Mouse (Mus musculus): Measurements from ENCODE around the gene Mrtfa. TPM values are rescaled to one million over a fixed set of nuclear protein-coding genes. Genes with fewer than 3 reads are reported as not detected.

Mrtfa gene
- polyA plus RNA-seq, 1 experiment from 2014 or later = 15.5 TPM

DNA sequence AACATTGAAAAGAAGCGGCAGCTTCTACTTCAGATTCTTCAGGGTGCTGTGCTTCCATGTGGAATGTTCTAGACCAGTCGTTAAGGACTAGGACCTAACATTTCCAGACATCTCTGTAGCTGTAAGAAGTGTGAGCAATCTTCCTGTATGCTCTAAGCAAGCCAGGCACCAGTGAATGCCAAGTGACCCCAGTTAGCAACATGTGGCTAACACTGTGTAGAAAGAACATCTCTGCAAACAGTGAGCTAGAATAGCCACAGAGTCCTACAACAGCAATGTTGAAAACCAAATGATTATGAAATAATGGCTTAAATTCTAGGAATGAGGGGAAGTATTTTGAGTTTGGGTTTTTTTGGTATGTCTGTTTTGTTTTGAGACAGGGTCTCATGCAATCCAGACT, 66.3 kb downstream of the Mrtfa start:
- Histone ChIP-seq H3K27me3 (ENCODE audit: control insufficient read depth, insufficient read depth, low read length) (no peaks in the 10 kb centered on the region), H3K9me3 (replicated peaks; ENCODE audit: control insufficient read depth, low read length) (no peaks in the 10 kb centered on the region), H3K36me3 (replicated peaks; ENCODE audit: control insufficient read depth, insufficient read depth, low read depth, low read length) (no peaks in the 10 kb centered on the region), H3K4me3 (ENCODE audit: low read depth, low read length) (no peak overlapping the region), H3K4me2 (ENCODE audit: low read depth, low read length) (no peak overlapping the region), H3K4me1 (ENCODE audit: control insufficient read depth, insufficient read depth, low read length) (no peaks in the 10 kb centered on the region), H3K27ac (replicated peaks; ENCODE audit: low read depth, low read length) (no peak overlapping the region), H3K9ac (replicated peaks; ENCODE audit: low read length) (no peak overlapping the region)
- ATAC-seq (replicated peaks; ENCODE audit: insufficient number of reproducible peaks, low FRiP score, low TSS enrichment, low read depth) (no peak), DNase-seq (ENCODE audit: low spot score) (no peak)
- 97% methylated on average over 2 of the region's 2 CpGs for WGBS

DNA sequence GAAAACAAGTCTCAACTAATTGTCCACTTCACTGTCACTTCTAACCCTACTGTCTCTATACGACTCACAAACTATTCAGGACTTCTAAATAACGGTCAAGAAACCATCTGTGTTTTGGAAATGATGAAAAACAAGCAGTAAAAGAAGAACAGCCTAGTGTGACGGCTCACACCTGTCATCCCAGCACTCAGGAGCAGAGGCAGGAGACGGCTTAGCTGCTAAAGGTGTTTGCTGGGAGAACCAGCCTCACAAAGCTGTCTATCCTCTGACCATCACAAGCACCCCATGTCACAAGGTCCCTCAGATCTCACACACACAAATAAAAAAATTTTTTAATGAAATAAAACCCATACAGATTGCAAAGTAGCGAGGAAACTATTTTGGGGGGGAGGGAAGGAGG, 67.4 kb downstream of the Mrtfa start:
- Histone ChIP-seq H3K27ac (replicated peaks; ENCODE audit: low read depth, low read length) (no peak overlapping the region), H3K4me2 (ENCODE audit: low read depth, low read length) (no peak overlapping the region), H3K36me3 (replicated peaks; ENCODE audit: control insufficient read depth, insufficient read depth, low read depth, low read length) (no peaks in the 10 kb centered on the region), H3K9ac (replicated peaks; ENCODE audit: low read length) (no peak overlapping the region), H3K4me1 (ENCODE audit: control insufficient read depth, insufficient read depth, low read length) (no peaks in the 10 kb centered on the region), H3K9me3 (replicated peaks; ENCODE audit: control insufficient read depth, low read length) (no peaks in the 10 kb centered on the region), H3K4me3 (ENCODE audit: low read depth, low read length) (no peak overlapping the region), H3K27me3 (ENCODE audit: control insufficient read depth, insufficient read depth, low read length) (no peaks in the 10 kb centered on the region)
- ATAC-seq (replicated peaks; ENCODE audit: insufficient number of reproducible peaks, low FRiP score, low TSS enrichment, low read depth) (no peak), DNase-seq (ENCODE audit: low spot score) (no peak)
- 83% methylated on average over 5 of the region's 5 CpGs for WGBS

DNA sequence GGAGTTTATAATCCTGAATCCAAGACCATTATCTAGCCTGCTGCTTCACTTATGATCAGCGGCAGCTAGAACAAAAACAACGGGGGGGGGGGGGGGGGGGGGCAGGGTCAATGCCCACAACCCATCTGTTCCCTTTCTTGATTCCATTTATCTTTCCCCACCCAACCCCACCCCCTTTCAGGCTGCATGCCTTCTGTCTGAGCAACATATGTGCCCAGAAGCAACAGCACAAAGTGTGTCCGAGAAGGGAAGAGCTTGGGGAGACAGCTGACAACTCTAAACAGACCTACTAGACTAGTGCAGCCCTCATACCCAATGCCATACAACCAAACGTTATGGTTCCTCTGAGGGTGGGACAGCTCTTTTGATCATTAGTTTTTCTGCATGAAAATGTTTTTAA, 68.0 kb downstream of the Mrtfa start:
- Histone ChIP-seq H3K9ac (replicated peaks; ENCODE audit: low read length) (no peak overlapping the region), H3K9me3 (replicated peaks; ENCODE audit: control insufficient read depth, low read length) (no peaks in the 10 kb centered on the region), H3K36me3 (replicated peaks; ENCODE audit: control insufficient read depth, insufficient read depth, low read depth, low read length) (no peaks in the 10 kb centered on the region), H3K4me2 (ENCODE audit: low read depth, low read length) (no peak overlapping the region), H3K4me3 (ENCODE audit: low read depth, low read length) (no peak overlapping the region), H3K4me1 (ENCODE audit: control insufficient read depth, insufficient read depth, low read length) (no peaks in the 10 kb centered on the region), H3K27me3 (ENCODE audit: control insufficient read depth, insufficient read depth, low read length) (no peaks in the 10 kb centered on the region), H3K27ac (replicated peaks; ENCODE audit: low read depth, low read length) (no peak overlapping the region)
- DNase-seq (ENCODE audit: low spot score) (no peak), ATAC-seq (replicated peaks; ENCODE audit: insufficient number of reproducible peaks, low FRiP score, low TSS enrichment, low read depth) (no peak)
- 55% methylated on average over 4 of the region's 4 CpGs for WGBS

DNA sequence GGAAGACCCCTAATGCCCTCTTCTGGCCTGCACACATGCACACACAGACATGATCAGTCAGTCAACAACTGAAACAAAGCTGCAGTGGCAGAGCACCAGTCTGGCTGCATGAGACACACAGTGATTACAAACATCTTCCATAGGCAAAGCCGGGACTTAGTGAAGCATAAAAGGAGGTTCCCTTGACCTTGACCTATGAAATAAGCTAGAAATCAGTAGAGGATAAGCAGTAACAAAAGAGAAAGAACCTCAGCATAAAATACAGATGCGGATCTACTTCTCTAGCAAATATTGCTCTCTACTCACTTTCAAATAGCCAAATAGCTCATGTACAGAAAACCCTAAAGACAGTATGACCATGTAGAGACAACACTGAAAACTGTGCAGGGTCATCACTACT, 68.5 kb downstream of the Mrtfa start:
- Histone ChIP-seq H3K27ac (replicated peaks; ENCODE audit: low read depth, low read length) (no peak overlapping the region), H3K4me2 (ENCODE audit: low read depth, low read length) (no peak overlapping the region), H3K27me3 (ENCODE audit: control insufficient read depth, insufficient read depth, low read length) (no peaks in the 10 kb centered on the region), H3K36me3 (replicated peaks; ENCODE audit: control insufficient read depth, insufficient read depth, low read depth, low read length) (no peaks in the 10 kb centered on the region), H3K4me3 (ENCODE audit: low read depth, low read length) (no peak overlapping the region), H3K4me1 (ENCODE audit: control insufficient read depth, insufficient read depth, low read length) (no peaks in the 10 kb centered on the region), H3K9ac (replicated peaks; ENCODE audit: low read length) (no peak overlapping the region), H3K9me3 (replicated peaks; ENCODE audit: control insufficient read depth, low read length) (no peaks in the 10 kb centered on the region)
- ATAC-seq (replicated peaks; ENCODE audit: insufficient number of reproducible peaks, low FRiP score, low TSS enrichment, low read depth) (no peak), DNase-seq (ENCODE audit: low spot score) (no peak)
- 85% methylated on average over 2 of the region's 2 CpGs for WGBS

DNA sequence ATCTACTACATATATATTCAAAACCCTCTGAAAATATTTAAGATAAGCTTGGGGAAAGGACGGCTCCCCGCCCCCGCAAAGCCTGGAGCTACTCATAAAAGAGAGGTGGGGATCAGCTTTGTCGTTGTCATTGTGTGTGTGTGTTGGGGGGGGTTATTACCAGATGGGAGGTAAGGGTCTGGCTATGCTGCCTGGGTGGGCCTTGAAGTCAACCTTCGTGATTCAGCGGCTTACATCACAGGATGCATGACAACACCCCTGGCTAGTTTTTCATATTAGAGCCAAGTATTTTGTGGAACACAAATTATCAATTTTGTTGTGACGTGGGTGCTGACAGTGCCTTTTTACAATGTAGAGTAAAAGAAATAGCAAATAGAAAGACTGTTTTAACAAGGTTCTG, 69.6 kb downstream of the Mrtfa start:
- H3K9ac ChIP-seq (replicated peaks; ENCODE audit: low read length) = no peak overlapping the region
- DNase-seq (ENCODE audit: low spot score) (no peak), ATAC-seq (replicated peaks; ENCODE audit: insufficient number of reproducible peaks, low FRiP score, low TSS enrichment, low read depth) (no peak)
- no peak overlapping the region for H3K4me3 ChIP-seq (ENCODE audit: low read depth, low read length)
- H3K4me2 ChIP-seq (ENCODE audit: low read depth, low read length) = no peak overlapping the region
- H3K27ac ChIP-seq (replicated peaks; ENCODE audit: low read depth, low read length) = no peak overlapping the region
- no peaks in the 10 kb centered on the region for H3K9me3 ChIP-seq (replicated peaks; ENCODE audit: control insufficient read depth, low read length)
- 85% methylated on average over 7 of the region's 7 CpGs for WGBS
- H3K27me3 ChIP-seq (ENCODE audit: control insufficient read depth, insufficient read depth, low read length) = no peaks in the 10 kb centered on the region
- no peaks in the 10 kb centered on the region; the same call in 1 of the 2 replicates for H3K36me3 ChIP-seq (replicated peaks; ENCODE audit: control insufficient read depth, insufficient read depth, low read depth, low read length)
- H3K4me1 ChIP-seq (ENCODE audit: control insufficient read depth, insufficient read depth, low read length) = no peaks in the 10 kb centered on the region

DNA sequence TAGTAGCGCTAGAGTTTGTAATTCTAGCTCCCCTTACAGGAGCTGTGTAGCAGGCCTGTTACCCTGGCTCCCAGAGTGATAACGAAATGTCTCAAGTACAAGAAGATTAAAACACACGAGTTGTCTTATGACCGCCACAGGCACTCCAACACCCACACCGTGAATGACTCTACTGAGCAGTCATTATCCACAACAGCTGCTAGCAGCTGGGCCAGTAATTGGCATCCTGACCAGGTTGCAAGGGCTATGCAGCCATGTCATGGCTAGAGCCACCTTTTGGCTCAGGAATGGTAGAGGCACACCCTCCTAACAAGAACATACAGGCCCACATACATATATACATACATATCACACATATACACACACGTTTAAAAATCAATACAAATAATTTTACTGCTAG, 70.4 kb downstream of the Mrtfa start:
- Histone ChIP-seq H3K27me3 (ENCODE audit: control insufficient read depth, insufficient read depth, low read length) (no peaks in the 10 kb centered on the region), H3K4me2 (ENCODE audit: low read depth, low read length) (no peak overlapping the region), H3K4me1 (ENCODE audit: control insufficient read depth, insufficient read depth, low read length) (no peaks in the 10 kb centered on the region), H3K9ac (replicated peaks; ENCODE audit: low read length) (no peak overlapping the region), H3K27ac (replicated peaks; ENCODE audit: low read depth, low read length) (no peak overlapping the region), H3K9me3 (replicated peaks; ENCODE audit: control insufficient read depth, low read length) (no peaks in the 10 kb centered on the region), H3K4me3 (ENCODE audit: low read depth, low read length) (no peak overlapping the region), H3K36me3 (replicated peaks; ENCODE audit: control insufficient read depth, insufficient read depth, low read depth, low read length) (no peaks in the 10 kb centered on the region; the same call in 1 of the 2 replicates)
- ATAC-seq (replicated peaks; ENCODE audit: insufficient number of reproducible peaks, low FRiP score, low TSS enrichment, low read depth) (no peak), DNase-seq (ENCODE audit: low spot score) (no peak)
- WGBS = 81% methylated on average over 6 of the region's 6 CpGs

DNA sequence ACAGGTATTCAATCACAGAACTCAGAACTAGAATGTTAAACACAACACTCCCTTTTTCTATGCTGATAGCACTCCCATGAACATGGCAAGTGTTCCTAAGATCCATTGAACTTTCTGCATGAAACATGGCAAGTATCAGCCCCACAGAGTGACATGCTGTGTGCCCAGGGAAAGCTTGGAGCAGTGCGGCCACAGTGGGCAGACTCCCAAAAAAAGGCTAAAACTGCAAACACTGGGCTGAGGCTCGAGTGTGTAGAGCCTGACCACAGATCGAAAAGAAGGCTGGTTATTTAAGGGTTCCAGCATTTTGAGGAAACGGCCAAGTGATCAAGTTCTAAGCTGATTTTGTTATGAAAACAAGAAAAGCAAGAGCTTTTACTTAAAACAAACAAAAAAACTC, 72.3 kb downstream of the Mrtfa start:
- no peaks in the 10 kb centered on the region for H3K9me3 ChIP-seq (replicated peaks; ENCODE audit: control insufficient read depth, low read length)
- no peaks in the 10 kb centered on the region; the same call in 1 of the 2 replicates for H3K36me3 ChIP-seq (replicated peaks; ENCODE audit: control insufficient read depth, insufficient read depth, low read depth, low read length)
- H3K27me3 ChIP-seq (ENCODE audit: control insufficient read depth, insufficient read depth, low read length) = no peaks in the 10 kb centered on the region
- DNase-seq (ENCODE audit: low spot score) (no peak), ATAC-seq (replicated peaks; ENCODE audit: insufficient number of reproducible peaks, low FRiP score, low TSS enrichment, low read depth) (no peak)
- H3K4me2 ChIP-seq (ENCODE audit: low read depth, low read length) = no peak overlapping the region
- no peak overlapping the region for H3K9ac ChIP-seq (replicated peaks; ENCODE audit: low read length)
- H3K4me1 ChIP-seq (ENCODE audit: control insufficient read depth, insufficient read depth, low read length) = no peaks in the 10 kb centered on the region
- H3K4me3 ChIP-seq (ENCODE audit: low read depth, low read length) = no peak overlapping the region
- H3K27ac ChIP-seq (replicated peaks; ENCODE audit: low read depth, low read length) = no peak overlapping the region
- 84% methylated on average over 4 of the region's 4 CpGs for WGBS

DNA sequence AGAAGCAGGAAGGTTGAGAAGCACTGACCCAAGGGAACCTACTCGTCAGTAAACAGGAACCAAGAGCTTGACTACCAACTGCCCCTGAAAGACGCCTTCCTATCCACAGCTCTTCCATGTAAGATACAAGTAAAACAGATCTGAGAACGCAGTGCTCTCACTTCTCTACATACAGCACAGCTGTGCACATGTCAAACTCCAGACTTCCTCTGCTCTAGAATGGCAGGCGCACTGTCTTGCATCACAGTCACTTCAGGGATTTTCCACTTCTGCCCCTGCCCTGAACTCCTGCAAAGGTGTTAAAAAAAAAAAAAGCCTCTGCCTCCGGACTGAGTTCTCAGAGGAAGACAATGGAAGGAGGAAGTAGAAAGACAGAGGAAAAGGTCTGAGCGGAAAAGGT, 78.0 kb downstream of the Mrtfa start:
- Histone ChIP-seq H3K4me1 (ENCODE audit: control insufficient read depth, insufficient read depth, low read length) (no peaks in the 10 kb centered on the region), H3K27me3 (ENCODE audit: control insufficient read depth, insufficient read depth, low read length) (no peaks in the 10 kb centered on the region), H3K9me3 (replicated peaks; ENCODE audit: control insufficient read depth, low read length) (no peaks in the 10 kb centered on the region), H3K9ac (replicated peaks; ENCODE audit: low read length) (no peak overlapping the region), H3K4me3 (ENCODE audit: low read depth, low read length) (no peak overlapping the region), H3K4me2 (ENCODE audit: low read depth, low read length) (no peak overlapping the region), H3K36me3 (replicated peaks; ENCODE audit: control insufficient read depth, insufficient read depth, low read depth, low read length) (no peaks in the 10 kb centered on the region; the same call in 1 of the 2 replicates), H3K27ac (replicated peaks; ENCODE audit: low read depth, low read length) (no peak overlapping the region)
- DNase-seq (ENCODE audit: low spot score) (no peak), ATAC-seq (replicated peaks; ENCODE audit: insufficient number of reproducible peaks, low FRiP score, low TSS enrichment, low read depth) (no peak)
- 76% methylated on average over 6 of the region's 6 CpGs for WGBS
